Mouse (Mus musculus) kidney, adult 2 months (tissue): ENCODE data around the gene Rala.

ENCODE experiments used
- CTCF ChIP-seq: fragments of 200-500 bp; conservative IDR thresholded peaks from 2 replicates; pipeline ENCODE4 v1.5.1; 2011; ENCODE audit warnings: low read depth, mild to moderate bottlenecking, control low read depth, low read length, moderate library complexity, mixed read lengths; ENCODE audit not compliant: insufficient read depth, insufficient read length
- POLR2A ChIP-seq: fragments of 200-500 bp; IDR thresholded peaks from one replicate; pipeline ENCODE4 v1.6.1; 2011; ENCODE audit warnings: low read depth, low read length, control low read depth

- TF ChIP-seq CTCF (no peak), POLR2A (no peak)
Measured at GRCm38 (mm10) chr13:17843336-17843735, 100.7 kb downstream of the Rala start.
